Mouse (Mus musculus) gastrocnemius, adult 18-20 months (tissue): ENCODE measurements around the gene Mrpl44. TPM values are rescaled to one million over a fixed set of nuclear protein-coding genes. Genes with fewer than 3 reads are reported as not detected.

Experiments used
- total RNA-seq, 2 experiments: library from RNA; stranded (reverse); gene quantifications; 2 replicates each; pipeline ENCODE4 v1.2.3; 2021

The Mrpl44 gene
- total RNA-seq, 2 experiments from 2014 or later = 31.4 to 31.5 TPM

Other genes with a start within 250 kb of the Mrpl44 start
- not detected for gene Ap1s3, start 104.0 kb upstream of the Mrpl44 start, total RNA-seq
- gene Wdfy1, start 125 bp downstream of the Mrpl44 start, total RNA-seq = 10 to 100 TPM in 1 of 2 experiments, 1 to 10 TPM in 1; 9.5 to 12.1 TPM
- gene Serpine2, start 85.2 kb downstream of the Mrpl44 start, total RNA-seq = 10 to 100 TPM; 78.7 to 89.6 TPM